8 mouse cellular contexts compared by ENCODE assay signal in genomic region chr7:16052684-16053083, GRCm38 (mm10). TPM values are rescaled to one million over a fixed set of nuclear protein-coding genes. Genes with fewer than 3 reads are reported as not detected.
A peak's percentile ranks its signal among the peaks of the same experiment; 100 is the strongest.
DNase-seq lines count a peak whose midpoint lies in the region; ATAC-seq lines count a peak whose summit lies in the region.

No protein-coding gene starts in this region.

- H3K4me2 ChIP-seq in embryonic facial prominence, embryonic 11.5 days (ENCODE audit: low read depth, low read length), result peak overlapping the region; percentile 56
- peak overlapping the region; percentile 68 for H3K4me2 ChIP-seq in midbrain, embryonic 12.5 days (replicated peaks)

- 0 out of 2 replicates have a peak, but pooled peaks cover 2% of the 10 kb centered on the region for H3K4me1 ChIP-seq in embryonic facial prominence, embryonic 11.5 days (ENCODE audit: control insufficient read depth, insufficient read depth, low read length)
- peaks cover 22% of the 10 kb centered on the region for H3K4me1 ChIP-seq in limb, embryonic 10.5 days
- peaks cover 26% of the 10 kb centered on the region for H3K4me1 ChIP-seq in midbrain, embryonic 12.5 days

- peak overlapping the region; percentile 43 for H3K4me3 ChIP-seq in embryonic facial prominence, embryonic 11.5 days (ENCODE audit: low read depth, low read length)
- H3K4me3 ChIP-seq in limb, embryonic 10.5 days, result peak overlapping the region; percentile 57
- peak overlapping the region; percentile 49 for H3K4me3 ChIP-seq in midbrain, embryonic 12.5 days

- H3K27ac ChIP-seq in embryonic facial prominence, embryonic 11.5 days (replicated peaks; ENCODE audit: low read depth, low read length), result peak overlapping the region; percentile 23
- H3K27ac ChIP-seq in limb, embryonic 10.5 days, result peak overlapping the region; percentile 82
- peak overlapping the region; percentile 81 for H3K27ac ChIP-seq in midbrain, embryonic 12.5 days (replicated peaks)

- no peaks in the 10 kb centered on the region for H3K36me3 ChIP-seq in embryonic facial prominence, embryonic 11.5 days (replicated peaks; ENCODE audit: control insufficient read depth, insufficient read depth, low read depth, low read length)
- no peaks in the 10 kb centered on the region for H3K36me3 ChIP-seq in limb, embryonic 10.5 days
- H3K36me3 ChIP-seq in midbrain, embryonic 12.5 days, result no peaks in the 10 kb centered on the region

- 0% methylated on average over 24 of the region's 24 CpGs for WGBS in embryonic facial prominence, embryonic 11.5 days
- under 1% methylated on average over 24 of the region's 24 CpGs for WGBS in limb, embryonic 10.5 days
- under 1% methylated on average over 24 of the region's 24 CpGs for WGBS in midbrain, embryonic 12.5 days

- no peaks in the 10 kb centered on the region for H3K27me3 ChIP-seq in embryonic facial prominence, embryonic 11.5 days (ENCODE audit: control insufficient read depth, insufficient read depth, low read length)
- H3K27me3 ChIP-seq in limb, embryonic 10.5 days (ENCODE audit: low read depth, poor library complexity, severe bottlenecking), result no peaks in the 10 kb centered on the region
- H3K27me3 ChIP-seq in midbrain, embryonic 12.5 days, result no peaks in the 10 kb centered on the region

- ATAC-seq in embryonic facial prominence, embryonic 11.5 days (replicated peaks; ENCODE audit: insufficient number of reproducible peaks, low FRiP score, low TSS enrichment, low read depth), result peak; percentile 85
- peak; percentile 82 for ATAC-seq in midbrain, embryonic 12.5 days (ENCODE audit: low FRiP score, low read depth)

- DNase-seq in 3134 (ENCODE audit: extremely low read depth, insufficient read length, low spot score), result peak; percentile 97
- DNase-seq in adrenal gland, postnatal 25 days, result peak; percentile 95
- peak; percentile 98 for DNase-seq in embryonic facial prominence, embryonic 11.5 days (ENCODE audit: low spot score)
- peak; percentile 100 for DNase-seq in heart, adult 11 months
- peak; percentile 98 for DNase-seq in kidney, adult 11 months
- peak; percentile 94 for DNase-seq in limb, embryonic 10.5 days (ENCODE audit: low spot score)
- DNase-seq in skeletal muscle tissue, adult 2 months (ENCODE audit: low read depth, low spot score), result peak; percentile 96

- no peaks in the 10 kb centered on the region for H3K9me3 ChIP-seq in embryonic facial prominence, embryonic 11.5 days (replicated peaks; ENCODE audit: control insufficient read depth, low read length)
- no peaks in the 10 kb centered on the region for H3K9me3 ChIP-seq in limb, embryonic 10.5 days (replicated peaks)
- H3K9me3 ChIP-seq in midbrain, embryonic 12.5 days, result no peaks in the 10 kb centered on the region

- peak overlapping the region; percentile 56 for H3K9ac ChIP-seq in embryonic facial prominence, embryonic 11.5 days (replicated peaks; ENCODE audit: low read length)
- H3K9ac ChIP-seq in midbrain, embryonic 12.5 days (replicated peaks), result peak overlapping the region; percentile 49

RNA-seq across cellular contexts. Expression of gene Bicra, which starts 5.0 kb away (rescaled TPM):
- 14.0 and 22.5 TPM in 2 replicates for total RNA-seq in adrenal gland, postnatal 25 days (2021)
- polyA plus RNA-seq in embryonic facial prominence, embryonic 11.5 days (2014; fragmentation: Nextera tagmentation; extraction: Ambion mirVana), result 4.2 and 5.9 TPM in 2 replicates
- polyA plus RNA-seq in limb, embryonic 10.5 days (2016; fragmentation: Nextera tagmentation; extraction: Ambion mirVana), result 10.6 and 10.8 TPM in 2 replicates
- 10.0 and 10.3 TPM in 2 replicates for polyA plus RNA-seq in midbrain, embryonic 12.5 days (2016; fragmentation: Nextera tagmentation; extraction: Ambion mirVana)

RNA-seq across cellular contexts. Expression of gene Zfp541, which starts 8.9 kb away (rescaled TPM):
- total RNA-seq in adrenal gland, postnatal 25 days (2021), result 0.21 TPM in 1 of 2 replicates, not detected in the other
- polyA plus RNA-seq in embryonic facial prominence, embryonic 11.5 days (2014; fragmentation: Nextera tagmentation; extraction: Ambion mirVana), result not detected in 2 replicates
- 0.05 TPM in 1 of 2 replicates, not detected in the other for polyA plus RNA-seq in limb, embryonic 10.5 days (2016; fragmentation: Nextera tagmentation; extraction: Ambion mirVana)
- not detected in 2 replicates for polyA plus RNA-seq in midbrain, embryonic 12.5 days (2016; fragmentation: Nextera tagmentation; extraction: Ambion mirVana)

RNA-seq across cellular contexts. Expression of gene Napa, which starts 45.6 kb away (rescaled TPM):
- 137 and 149 TPM in 2 replicates for total RNA-seq in adrenal gland, postnatal 25 days (2021)
- polyA plus RNA-seq in embryonic facial prominence, embryonic 11.5 days (2014; fragmentation: Nextera tagmentation; extraction: Ambion mirVana), result 147 and 168 TPM in 2 replicates
- polyA plus RNA-seq in limb, embryonic 10.5 days (2016; fragmentation: Nextera tagmentation; extraction: Ambion mirVana), result 197 and 216 TPM in 2 replicates
- polyA plus RNA-seq in midbrain, embryonic 12.5 days (2016; fragmentation: Nextera tagmentation; extraction: Ambion mirVana), result 167 and 196 TPM in 2 replicates

Comparison
In these comparisons a context has a peak if more than half of its experiments do, and no peak if none do; other contexts are left out.
1. Peak in every context shown above with its lines: DNase-seq, ATAC-seq, H3K4me3 ChIP-seq and H3K27ac ChIP-seq.
2. H3K27ac ChIP-seq: peak in every context shown above with its lines; median percentile 82 in limb, embryonic 10.5 days; 81 in midbrain, embryonic 12.5 days; 23 in embryonic facial prominence, embryonic 11.5 days.